Mouse (Mus musculus) lung, adult 2 months (tissue): ENCODE measurements around the gene Cd69.

Source experiments
- CTCF ChIP-seq: fragments of 200-500 bp; IDR thresholded peaks from 2 replicates; pipeline ENCODE4 v1.5.1; 2011; ENCODE audit warnings: mild to moderate bottlenecking, low read length, control low read depth; ENCODE audit not compliant: insufficient read depth
- POLR2A ChIP-seq: fragments of 200-500 bp; IDR thresholded peaks from 2 replicates; pipeline ENCODE4 v1.6.1; 2011; ENCODE audit warnings: low read depth, mild to moderate bottlenecking, control low read depth, low read length, borderline replicate concordance; ENCODE audit errors: extremely low read depth

GRCm38 (mm10) chr6:129239564-129240248, 35.5 kb downstream of the Cd69 start:
- TF ChIP-seq POLR2A: no peak
- TF ChIP-seq CTCF: no peak
